Mouse (Mus musculus): ENCODE measurements around the gene Uvssa.
"Not testable (repeated sequence)": the region's sequence is repeated elsewhere in the genome, so short reads cannot be mapped to it uniquely, and the experiment has no call there.

Gene Uvssa

GRCm38 (mm10) chr5:33378302-33378854 is at the start of gene Uvssa:
Gene Uvssa, plus strand, starts transcription at chr5:33378549.
- DNase-seq: peak; percentile 99

GRCm38 (mm10) chr5:33334381-33335272 is 43.7 kb upstream of the Uvssa start:
- DNase-seq: no peak

- peak; percentile 96 to 98 for DNase-seq
These were observed 42.9 kb upstream of the Uvssa start, which contains the start of gene Maea for GRCm38 (mm10) chr5:33335273-33335976. Gene Maea, plus strand, starts transcription at chr5:33335509.

- DNase-seq: peak; percentile 11 to 43
These were observed 42.4 kb upstream of the Uvssa start for GRCm38 (mm10) chr5:33335977-33336360.

GRCm38 (mm10) chr5:33337206-33337605 is 41.1 kb upstream of the Uvssa start:
- DNase-seq: no peak

GRCm38 (mm10) chr5:33341165-33341564 is 37.2 kb upstream of the Uvssa start:
- no peak for DNase-seq

GRCm38 (mm10) chr5:33342248-33342647 is 36.1 kb upstream of the Uvssa start:
- DNase-seq: not testable (repeated sequence)

GRCm38 (mm10) chr5:33342821-33343220 is 35.5 kb upstream of the Uvssa start:
- DNase-seq: no peak

GRCm38 (mm10) chr5:33343571-33343970 is 34.8 kb upstream of the Uvssa start:
- no peak for DNase-seq

- DNase-seq: no peak
These were observed 34.3 kb upstream of the Uvssa start for GRCm38 (mm10) chr5:33344070-33344469.

- DNase-seq: no peak
These were observed 30.7 kb upstream of the Uvssa start for GRCm38 (mm10) chr5:33347620-33348019.

GRCm38 (mm10) chr5:33349205-33349604 is 29.1 kb upstream of the Uvssa start:
- no peak for DNase-seq

GRCm38 (mm10) chr5:33349706-33350105 is 28.6 kb upstream of the Uvssa start:
- no peak for DNase-seq

GRCm38 (mm10) chr5:33351556-33352272 is 26.6 kb upstream of the Uvssa start:
- DNase-seq: no peak

GRCm38 (mm10) chr5:33352273-33352645 is 26.1 kb upstream of the Uvssa start:
- no peak for DNase-seq

- DNase-seq: no peak
These were observed 25.3 kb upstream of the Uvssa start for GRCm38 (mm10) chr5:33353011-33353410.

GRCm38 (mm10) chr5:33357494-33357893 is 20.9 kb upstream of the Uvssa start:
- DNase-seq: no peak

- no peak for DNase-seq
These were observed 19.9 kb upstream of the Uvssa start for GRCm38 (mm10) chr5:33358467-33358866.

- DNase-seq: no peak
These were observed 15.1 kb upstream of the Uvssa start for GRCm38 (mm10) chr5:33363263-33363662.

- peak; percentile 16 to 17 for DNase-seq
These were observed 9.7 kb upstream of the Uvssa start for GRCm38 (mm10) chr5:33368651-33369050.

GRCm38 (mm10) chr5:33371137-33371536 is 7.2 kb upstream of the Uvssa start:
- DNase-seq: peak; percentile 19 to 24

- no peak for DNase-seq
These were observed 6.7 kb upstream of the Uvssa start for GRCm38 (mm10) chr5:33371668-33372067.

Data from cerebellum, adult 18-20 months (tissue).